Mouse (Mus musculus): ENCODE data around the gene Cep170. TPM values are rescaled to one million over a fixed set of nuclear protein-coding genes. Genes with fewer than 3 reads are reported as not detected.

The Cep170 gene
- polyA plus RNA-seq, 1 experiment = 39.1 TPM

DNA sequence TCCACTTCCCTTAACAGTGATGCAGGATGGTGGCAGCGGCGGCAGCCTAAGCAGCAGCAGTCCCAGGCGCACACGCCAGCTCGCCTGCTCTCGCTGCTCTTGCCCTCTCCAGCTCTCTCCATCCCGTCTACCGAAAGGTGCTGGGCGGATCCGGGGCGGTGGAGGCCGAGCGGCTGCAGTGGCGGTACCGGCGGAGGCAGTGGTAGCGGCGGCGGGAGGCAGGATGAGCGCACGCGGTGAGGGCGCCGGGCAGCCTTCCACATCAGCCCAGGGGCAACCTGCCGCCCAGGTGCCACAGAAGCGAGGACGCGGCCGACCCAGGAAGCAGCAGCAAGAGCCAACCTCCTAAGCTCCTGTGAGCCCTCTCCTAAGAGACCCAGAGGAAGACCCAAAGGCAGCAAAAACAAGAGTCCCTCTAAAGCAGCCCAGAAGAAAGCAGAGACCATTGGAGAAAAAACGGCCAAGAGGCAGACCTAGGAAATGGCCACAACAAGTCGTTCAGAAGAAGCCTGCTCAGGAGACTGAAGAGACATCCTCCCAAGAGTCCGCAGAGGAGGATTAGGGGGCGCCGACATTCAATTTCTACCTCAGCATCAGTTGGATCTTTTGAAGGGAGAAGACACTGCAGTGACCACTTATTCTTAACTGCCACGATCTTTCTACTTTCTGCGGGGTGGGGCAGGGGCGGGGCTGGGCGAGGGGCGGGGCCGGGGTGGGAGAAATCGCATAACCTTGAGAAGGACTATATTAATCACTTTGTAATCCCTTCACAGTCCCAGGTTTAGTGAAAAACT, 21.8 kb upstream of the Cep170 start:
- Histone ChIP-seq H3K4me3 (ENCODE audit: insufficient read depth, low read length) (peak overlapping the region; percentile 28; the same call in 1 of the 2 replicates), H3K4me1 (ENCODE audit: control insufficient read depth, insufficient read depth, low read length) (no peaks in the 10 kb centered on the region), H3K27ac (ENCODE audit: insufficient read depth, low read length) (no peak overlapping the region)
- no peak for TF ChIP-seq CTCF (IDR thresholded peaks at IDR 0.05; ENCODE audit: extremely low read depth, insufficient read depth, low read length)
- no peak for TF ChIP-seq POLR2A (IDR thresholded peaks at IDR 0.05; ENCODE audit: extremely low read depth, insufficient read depth, low read length)

DNA sequence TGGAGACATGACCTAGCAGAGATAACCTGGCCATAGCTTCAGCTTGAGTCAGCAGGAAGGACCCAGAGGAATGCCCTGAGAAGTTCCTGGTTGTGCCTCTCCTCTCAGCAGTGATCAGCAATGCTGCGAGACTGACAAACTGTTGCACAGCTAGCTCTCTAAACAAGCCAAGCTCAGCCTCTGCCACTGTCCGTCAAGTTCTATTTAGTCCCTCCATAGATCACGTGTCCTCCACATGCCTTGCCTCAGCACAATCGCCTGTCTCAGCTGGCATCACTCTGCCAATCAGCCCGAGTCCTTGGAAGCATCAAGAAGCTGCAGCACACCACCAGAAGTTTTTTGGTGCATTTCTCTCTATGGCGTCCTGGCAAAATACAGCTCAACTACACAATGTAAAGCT, 21.0 kb upstream of the Cep170 start:
- H3K4me1 ChIP-seq (ENCODE audit: control insufficient read depth, insufficient read depth, low read length) = no peaks in the 10 kb centered on the region
- no peak overlapping the region for H3K27ac ChIP-seq (ENCODE audit: insufficient read depth, low read length)
- H3K4me3 ChIP-seq (ENCODE audit: insufficient read depth, low read length) = no peak overlapping the region
- no peak for TF ChIP-seq POLR2A (IDR thresholded peaks at IDR 0.05; ENCODE audit: extremely low read depth, insufficient read depth, low read length)
- no peak for TF ChIP-seq CTCF (IDR thresholded peaks at IDR 0.05; ENCODE audit: extremely low read depth, insufficient read depth, low read length)

DNA sequence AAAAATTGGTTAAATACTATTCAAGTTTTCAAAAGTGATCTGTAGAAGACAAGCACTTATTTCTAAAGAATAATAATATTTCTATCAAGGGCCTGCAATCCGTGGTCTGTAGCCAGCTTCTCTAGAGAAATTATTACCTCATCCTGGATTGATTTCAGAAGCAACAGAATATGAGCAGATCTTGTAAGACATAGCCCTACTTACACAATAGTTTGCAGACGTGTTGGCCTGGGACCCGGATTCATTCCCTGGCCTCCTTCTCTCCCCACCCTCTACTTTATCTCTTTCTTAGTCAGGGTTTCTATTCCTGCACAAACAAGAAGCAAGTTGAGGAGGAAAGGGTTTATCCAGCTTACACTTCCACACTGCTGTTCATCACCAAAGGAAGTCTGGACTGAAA, 20.1 kb upstream of the Cep170 start:
- TF ChIP-seq POLR2A (IDR thresholded peaks at IDR 0.05; ENCODE audit: extremely low read depth, insufficient read depth, low read length) = no peak
- TF ChIP-seq CTCF (IDR thresholded peaks at IDR 0.05; ENCODE audit: extremely low read depth, insufficient read depth, low read length) = no peak
- no peak overlapping the region for H3K4me3 ChIP-seq (ENCODE audit: insufficient read depth, low read length)
- no peak overlapping the region for H3K27ac ChIP-seq (ENCODE audit: insufficient read depth, low read length)
- H3K4me1 ChIP-seq (ENCODE audit: control insufficient read depth, insufficient read depth, low read length) = no peaks in the 10 kb centered on the region

DNA sequence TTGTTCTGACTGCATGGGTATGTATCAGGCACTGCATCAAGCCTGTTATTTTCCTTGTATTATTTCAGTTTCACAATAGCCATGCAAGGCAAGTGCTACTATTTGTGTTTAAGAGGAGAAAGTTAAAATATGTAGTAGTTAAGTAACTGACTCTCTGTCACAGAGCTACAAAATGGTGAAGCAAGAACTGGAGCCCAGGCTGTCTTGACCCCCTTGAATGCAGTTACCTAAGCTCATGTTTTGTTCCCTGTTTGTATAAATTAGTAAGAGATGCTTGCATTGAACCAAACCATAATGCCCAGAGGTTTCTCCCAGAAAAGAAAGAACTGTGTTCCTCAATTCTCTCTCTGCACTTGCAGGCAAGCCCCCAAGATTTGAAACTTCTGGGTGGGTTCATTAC, 19.4 kb upstream of the Cep170 start:
- H3K27ac ChIP-seq (ENCODE audit: insufficient read depth, low read length) = no peak overlapping the region
- no peak for TF ChIP-seq CTCF (IDR thresholded peaks at IDR 0.05; ENCODE audit: extremely low read depth, insufficient read depth, low read length)
- no peak for TF ChIP-seq POLR2A (IDR thresholded peaks at IDR 0.05; ENCODE audit: extremely low read depth, insufficient read depth, low read length)
- H3K4me3 ChIP-seq (ENCODE audit: insufficient read depth, low read length) = no peak overlapping the region
- H3K4me1 ChIP-seq (ENCODE audit: control insufficient read depth, insufficient read depth, low read length) = peaks cover 3% of the 10 kb centered on the region; the same call in 1 of the 2 replicates

DNA sequence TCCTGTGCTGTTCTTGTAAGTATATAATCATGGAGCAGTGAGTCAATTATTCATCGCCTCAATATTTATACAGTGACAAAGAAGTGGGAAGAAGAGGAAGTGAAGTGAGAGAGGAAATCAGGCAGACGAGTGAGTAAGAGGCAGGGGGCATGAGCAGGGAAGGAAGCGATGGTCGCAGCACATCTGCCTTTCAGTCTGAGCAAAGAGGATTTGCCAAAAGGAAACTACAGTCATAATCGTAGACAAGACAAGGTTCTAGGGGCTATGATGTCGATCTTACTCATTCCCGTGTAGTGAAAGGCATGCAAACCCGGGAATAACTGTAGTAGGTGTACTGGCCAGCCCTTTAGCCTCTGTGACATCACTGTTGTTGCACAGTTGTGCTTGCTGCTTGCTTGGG, 18.7 kb upstream of the Cep170 start:
- Histone ChIP-seq H3K4me3 (ENCODE audit: insufficient read depth, low read length) (no peak overlapping the region), H3K27ac (ENCODE audit: insufficient read depth, low read length) (no peak overlapping the region), H3K4me1 (ENCODE audit: control insufficient read depth, insufficient read depth, low read length) (peaks cover 3% of the 10 kb centered on the region; the same call in 1 of the 2 replicates)
- TF ChIP-seq CTCF (IDR thresholded peaks at IDR 0.05; ENCODE audit: extremely low read depth, insufficient read depth, low read length) (no peak), POLR2A (IDR thresholded peaks at IDR 0.05; ENCODE audit: extremely low read depth, insufficient read depth, low read length) (no peak)

DNA sequence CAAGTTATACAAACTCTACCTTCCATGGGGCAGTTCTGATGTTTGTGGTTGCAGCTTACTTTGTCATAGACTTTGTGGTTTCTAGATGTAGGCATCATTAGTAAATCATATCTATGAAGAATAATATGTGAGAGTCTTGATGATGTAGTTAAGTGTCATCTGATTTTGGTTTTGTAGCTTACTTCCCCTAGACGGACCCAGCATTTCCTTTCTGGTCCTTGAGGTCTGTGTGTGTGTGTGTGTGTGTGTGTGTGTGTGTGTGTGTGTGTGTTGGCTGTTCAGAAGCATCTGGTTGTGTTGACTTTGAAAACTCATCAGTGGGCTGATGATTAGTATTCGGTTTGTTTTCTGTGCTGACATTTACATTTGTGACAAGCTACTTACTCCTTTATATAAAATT, 18.2 kb upstream of the Cep170 start:
- Histone ChIP-seq H3K4me3 (ENCODE audit: insufficient read depth, low read length) (no peak overlapping the region), H3K4me1 (ENCODE audit: control insufficient read depth, insufficient read depth, low read length) (peaks cover 4% of the 10 kb centered on the region; the same call in 1 of the 2 replicates), H3K27ac (ENCODE audit: insufficient read depth, low read length) (no peak overlapping the region)
- TF ChIP-seq CTCF (IDR thresholded peaks at IDR 0.05; ENCODE audit: extremely low read depth, insufficient read depth, low read length) (no peak), POLR2A (IDR thresholded peaks at IDR 0.05; ENCODE audit: extremely low read depth, insufficient read depth, low read length) (no peak)

DNA sequence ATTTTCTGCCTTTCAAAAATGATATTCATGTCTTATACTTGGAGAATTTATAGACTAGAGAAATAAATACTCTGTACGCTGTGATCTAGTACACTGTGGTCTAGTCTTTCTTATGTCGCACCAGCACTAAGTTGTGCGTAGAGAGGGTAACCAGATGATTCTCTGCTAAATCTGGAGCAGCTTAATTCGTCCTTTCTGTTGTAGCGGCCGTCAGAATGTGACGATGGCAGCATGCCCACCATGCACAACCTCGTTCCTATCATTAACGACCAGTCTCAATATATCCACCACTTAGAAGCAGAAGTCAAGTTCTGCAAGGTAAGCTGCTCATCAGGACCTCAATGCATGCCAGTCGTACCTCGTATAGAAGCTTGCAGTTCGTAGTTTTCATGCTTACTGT, 14.8 kb upstream of the Cep170 start:
- H3K27ac ChIP-seq (ENCODE audit: insufficient read depth, low read length) = no peak overlapping the region
- TF ChIP-seq POLR2A (IDR thresholded peaks at IDR 0.05; ENCODE audit: extremely low read depth, insufficient read depth, low read length) (no peak), CTCF (IDR thresholded peaks at IDR 0.05; ENCODE audit: extremely low read depth, insufficient read depth, low read length) (no peak)
- no peak overlapping the region for H3K4me3 ChIP-seq (ENCODE audit: insufficient read depth, low read length)
- peaks cover 4% of the 10 kb centered on the region; the same call in 1 of the 2 replicates for H3K4me1 ChIP-seq (ENCODE audit: control insufficient read depth, insufficient read depth, low read length)

DNA sequence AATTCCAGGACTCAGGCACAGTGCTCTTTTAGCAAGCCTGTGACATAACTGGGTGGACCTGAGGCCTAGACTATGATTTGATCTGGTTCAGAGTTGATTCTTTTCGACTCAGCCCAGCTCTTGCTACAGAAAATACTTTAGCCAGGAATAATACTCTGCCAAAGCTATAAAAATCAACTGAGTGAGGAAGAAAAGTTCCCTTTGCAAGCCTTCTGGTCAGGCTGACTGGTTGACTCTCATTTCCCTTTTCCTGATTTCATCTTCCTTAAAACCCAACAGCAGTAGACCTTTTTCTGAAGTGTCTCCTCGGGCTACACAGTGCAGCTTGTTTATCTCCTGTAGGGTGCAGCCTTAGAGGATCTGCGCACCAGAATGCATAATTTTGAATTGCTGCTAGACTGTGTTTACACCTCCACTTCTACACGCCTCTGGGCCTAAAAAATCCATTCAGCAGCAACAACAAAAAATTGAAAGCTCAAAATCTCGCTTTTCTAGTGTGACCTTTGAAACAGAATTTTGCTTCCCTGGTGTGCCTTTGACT, 14.1 kb upstream of the Cep170 start:
- peaks cover 4% of the 10 kb centered on the region; the same call in 1 of the 2 replicates for H3K4me1 ChIP-seq (ENCODE audit: control insufficient read depth, insufficient read depth, low read length)
- H3K27ac ChIP-seq (ENCODE audit: insufficient read depth, low read length) = no peak overlapping the region
- TF ChIP-seq POLR2A (IDR thresholded peaks at IDR 0.05; ENCODE audit: extremely low read depth, insufficient read depth, low read length) = no peak
- no peak for TF ChIP-seq CTCF (IDR thresholded peaks at IDR 0.05; ENCODE audit: extremely low read depth, insufficient read depth, low read length)
- no peak overlapping the region for H3K4me3 ChIP-seq (ENCODE audit: insufficient read depth, low read length)

DNA sequence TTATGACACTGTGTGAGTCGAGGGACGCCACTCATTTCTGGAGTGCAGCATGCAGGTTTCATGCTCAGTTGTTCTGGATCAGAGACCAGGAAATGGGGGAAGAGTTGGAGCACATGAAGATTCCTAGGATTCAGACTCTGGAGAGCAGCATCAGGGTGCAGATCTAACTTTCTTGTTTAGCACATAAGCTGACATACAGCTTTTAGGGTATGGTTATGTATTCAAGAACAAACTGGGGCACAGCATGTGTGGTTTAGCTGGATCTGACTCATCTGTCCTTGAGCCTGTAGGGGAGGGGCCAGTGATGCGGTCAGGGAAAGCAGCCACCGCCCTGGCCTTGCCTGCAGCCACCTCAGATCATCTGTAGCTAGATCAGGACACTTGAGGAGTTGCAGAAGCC, 13.5 kb upstream of the Cep170 start:
- TF ChIP-seq CTCF (IDR thresholded peaks at IDR 0.05; ENCODE audit: extremely low read depth, insufficient read depth, low read length) = no peak
- TF ChIP-seq POLR2A (IDR thresholded peaks at IDR 0.05; ENCODE audit: extremely low read depth, insufficient read depth, low read length) = no peak
- H3K27ac ChIP-seq (ENCODE audit: insufficient read depth, low read length) = no peak overlapping the region
- no peak overlapping the region for H3K4me3 ChIP-seq (ENCODE audit: insufficient read depth, low read length)
- peaks cover 4% of the 10 kb centered on the region; the same call in 1 of the 2 replicates for H3K4me1 ChIP-seq (ENCODE audit: control insufficient read depth, insufficient read depth, low read length)

DNA sequence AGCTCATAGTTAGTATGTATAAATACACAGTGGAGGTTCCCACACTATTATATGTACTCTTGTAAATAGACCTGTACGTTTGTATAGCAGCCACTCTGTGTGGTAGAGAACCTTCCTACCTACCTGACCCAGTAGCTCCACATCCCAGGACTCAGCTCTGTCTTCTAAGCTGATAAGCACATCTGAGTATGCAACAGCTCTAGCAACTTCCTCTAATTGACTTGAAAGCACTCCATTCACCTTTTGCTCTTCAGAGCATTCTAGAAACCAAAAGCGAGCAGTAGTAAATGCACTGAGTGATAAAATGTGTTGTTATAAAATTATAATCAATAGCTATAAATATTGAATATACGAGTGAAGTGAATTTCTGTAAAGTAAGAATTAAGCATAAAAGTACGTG, 13.1 kb upstream of the Cep170 start:
- H3K4me1 ChIP-seq (ENCODE audit: control insufficient read depth, insufficient read depth, low read length) = peaks cover 4% of the 10 kb centered on the region; the same call in 1 of the 2 replicates
- TF ChIP-seq POLR2A (IDR thresholded peaks at IDR 0.05; ENCODE audit: extremely low read depth, insufficient read depth, low read length) = no peak
- TF ChIP-seq CTCF (IDR thresholded peaks at IDR 0.05; ENCODE audit: extremely low read depth, insufficient read depth, low read length) = no peak
- no peak overlapping the region for H3K4me3 ChIP-seq (ENCODE audit: insufficient read depth, low read length)
- H3K27ac ChIP-seq (ENCODE audit: insufficient read depth, low read length) = no peak overlapping the region

Measured in cortical plate, adult 2 months (tissue).